Mouse (Mus musculus): Measurements from ENCODE around the gene Hnrnpul1.

Hnrnpul1 gene

GRCm38 (mm10) chr7:25718788-25719417 lies 35.7 kb downstream of the Hnrnpul1 start, which contains the start of gene Ccdc97:
Gene Ccdc97 (minus strand): TSS chr7:25719088.
- peak; percentile 90 for DNase-seq

DNA sequence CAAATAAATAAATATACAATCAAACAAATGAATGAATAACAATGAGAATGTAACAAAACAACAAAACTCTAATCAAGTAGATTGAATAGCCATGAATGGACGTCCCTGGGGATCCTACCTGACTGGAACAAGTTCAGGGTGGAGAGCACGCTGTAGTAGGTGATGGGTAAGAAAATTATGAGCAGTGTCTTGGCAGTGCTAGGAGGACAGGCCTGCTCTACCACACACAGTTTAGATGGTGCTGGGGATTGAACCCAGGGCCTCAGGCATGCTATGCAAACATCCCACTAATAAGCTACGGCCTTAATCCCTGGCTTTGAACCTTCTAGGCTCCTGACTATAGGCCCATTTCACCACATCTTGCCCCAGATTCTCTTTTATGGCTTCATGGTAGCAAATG lies 37.1 kb downstream of the Hnrnpul1 start:
- DNase-seq: no peak

DNA sequence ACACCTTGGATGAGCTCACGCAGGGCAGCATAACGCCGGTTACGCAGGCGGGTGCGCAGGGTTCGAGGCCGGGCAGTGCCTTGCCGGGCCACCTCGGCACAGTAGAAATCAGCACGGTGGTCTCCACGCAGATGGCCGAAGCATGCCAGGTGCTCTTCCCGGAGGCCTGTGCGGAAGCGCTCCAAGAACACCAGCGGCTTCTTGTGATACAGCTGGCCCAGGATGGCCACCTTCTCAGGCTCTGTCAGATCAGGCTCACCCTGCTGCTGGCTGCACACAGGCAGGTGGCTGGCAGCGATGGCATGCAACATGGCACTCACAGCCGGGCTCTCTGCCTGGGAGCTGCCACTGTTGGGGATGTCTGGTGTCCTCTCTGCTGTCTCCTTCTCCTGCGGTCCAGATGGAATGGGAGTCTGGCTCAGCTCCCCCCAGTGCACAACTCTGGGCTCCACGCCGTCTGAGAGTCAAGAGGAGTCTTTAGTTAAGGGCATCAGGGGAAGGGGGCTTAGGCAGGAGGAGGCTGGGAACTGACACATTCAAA lies 38.8 kb downstream of the Hnrnpul1 start:
- DNase-seq: no peak

DNA sequence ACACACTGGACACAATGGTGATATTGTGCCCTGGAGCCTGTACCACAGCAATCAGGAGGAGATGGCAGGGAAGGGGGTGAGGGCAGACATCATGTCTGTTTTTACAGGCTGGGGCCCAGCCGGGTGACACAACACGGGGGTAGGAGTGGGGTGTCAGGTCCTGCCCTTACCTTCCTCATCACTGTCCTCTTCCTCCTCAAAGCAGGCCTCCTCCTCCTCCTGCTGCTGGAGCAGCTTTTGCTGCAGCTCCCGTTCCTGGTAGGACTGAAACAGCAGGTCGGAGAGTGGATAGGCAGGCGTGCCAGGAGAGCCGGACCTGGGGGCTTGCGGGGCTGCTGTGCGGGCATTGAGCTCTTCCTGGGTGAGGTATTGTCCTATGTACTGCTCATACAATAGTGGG lies 40.0 kb downstream of the Hnrnpul1 start:
- DNase-seq: no peak

- DNase-seq: no peak
Observed at GRCm38 (mm10) chr7:25712801-25713200, 41.8 kb downstream of the Hnrnpul1 start.

GRCm38 (mm10) chr7:25711731-25712197 lies 42.8 kb downstream of the Hnrnpul1 start:
- no peak for DNase-seq

DNA sequence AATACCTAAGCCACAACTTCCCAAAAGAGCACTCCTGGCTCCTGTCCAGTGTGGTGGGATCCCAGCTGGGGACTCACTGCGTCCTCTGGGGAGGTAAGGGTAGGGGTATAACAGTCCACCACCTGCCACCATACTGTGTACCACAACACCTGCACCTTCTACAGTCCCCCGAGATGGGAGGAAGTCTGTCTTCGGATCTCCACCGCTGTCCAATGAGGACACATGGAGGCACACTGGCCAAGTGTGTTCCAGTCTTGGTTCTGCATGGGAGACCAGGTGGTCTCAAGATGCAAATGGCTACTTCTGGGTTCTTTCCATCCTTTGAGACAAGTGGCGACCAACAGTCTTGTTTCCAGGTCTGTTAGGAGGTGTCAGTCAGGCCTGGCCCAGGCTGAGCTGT lies 43.4 kb downstream of the Hnrnpul1 start:
- no peak for DNase-seq

- DNase-seq: peak; percentile 35
Observed at GRCm38 (mm10) chr7:25710519-25711130, 43.9 kb downstream of the Hnrnpul1 start.

DNA sequence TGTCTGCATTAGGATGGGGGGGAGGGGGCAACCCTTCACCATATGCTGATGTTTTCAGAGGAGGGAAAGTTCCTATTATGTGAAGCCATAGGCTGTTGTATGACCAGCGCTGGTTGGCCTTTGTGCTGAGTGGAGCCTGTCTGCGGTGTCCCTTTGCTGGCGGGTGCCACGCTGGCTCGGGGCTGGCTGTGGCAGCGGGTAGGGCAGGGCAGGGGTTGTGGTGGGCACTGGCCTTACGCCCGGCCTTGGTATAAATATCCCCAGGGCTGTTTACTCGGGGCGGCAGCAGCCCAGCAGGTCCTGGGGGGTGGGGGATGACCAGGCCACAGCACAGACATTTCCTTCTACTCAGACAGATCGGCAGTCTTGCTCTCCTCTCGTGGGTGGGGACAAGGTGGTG lies 44.6 kb downstream of the Hnrnpul1 start:
- no peak for DNase-seq

GRCm38 (mm10) chr7:25707581-25708292 lies 46.8 kb downstream of the Hnrnpul1 start:
- peak; percentile 21 for DNase-seq

DNA sequence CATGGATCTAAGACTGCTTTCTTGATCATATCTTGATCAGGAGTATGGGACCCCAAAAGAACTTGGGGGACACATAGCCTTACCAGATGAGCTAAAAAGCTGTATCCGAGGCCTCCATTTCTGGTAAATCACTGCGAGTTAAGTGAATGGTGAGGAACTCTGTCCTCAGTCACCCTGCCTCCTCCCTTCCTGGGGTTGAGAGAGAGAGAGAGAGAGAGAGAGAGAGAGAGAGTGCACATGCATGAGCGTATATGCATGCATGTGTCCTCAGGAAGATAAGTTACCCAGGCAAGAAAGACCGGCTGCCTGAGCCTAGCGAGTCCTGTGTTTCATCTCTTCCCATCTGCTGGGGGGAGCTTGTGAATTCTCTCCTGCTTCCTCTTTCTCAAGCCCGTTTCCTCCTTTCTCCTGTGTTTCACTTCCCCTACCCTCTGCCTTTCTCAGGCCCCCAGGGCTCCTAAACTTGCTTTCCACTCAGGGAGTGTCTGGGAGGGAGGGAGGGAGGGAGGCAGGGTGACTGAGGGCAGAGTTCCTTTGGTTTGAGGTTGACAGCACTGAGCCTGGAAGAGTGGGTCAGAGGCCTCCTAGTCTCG lies 47.9 kb downstream of the Hnrnpul1 start:
- no peak for DNase-seq

DNA sequence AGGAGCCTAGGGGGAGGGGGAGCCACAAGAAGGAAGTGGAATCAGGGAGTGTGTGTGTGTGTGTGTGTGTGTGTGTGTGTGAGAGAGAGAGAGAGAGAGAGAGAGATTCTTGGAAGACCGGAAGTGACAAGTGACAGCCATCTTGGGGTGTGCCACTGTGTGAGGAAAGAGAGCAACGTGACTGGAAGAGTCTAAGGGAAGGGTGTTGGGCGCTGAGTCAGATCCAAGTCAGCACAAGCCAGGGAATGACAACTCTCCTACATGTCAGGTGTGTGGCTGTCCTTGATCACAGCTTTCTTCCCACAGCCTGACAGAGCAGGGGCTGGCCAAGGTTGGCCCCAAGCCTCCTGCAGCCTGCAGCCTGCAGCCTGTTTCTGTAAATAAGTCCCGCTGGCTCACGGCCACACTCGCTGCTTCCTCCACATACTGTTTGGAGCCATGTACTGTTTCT lies 48.7 kb downstream of the Hnrnpul1 start:
- no peak for DNase-seq

- no peak for DNase-seq
Observed at GRCm38 (mm10) chr7:25704716-25705364, 49.7 kb downstream of the Hnrnpul1 start.

DNA sequence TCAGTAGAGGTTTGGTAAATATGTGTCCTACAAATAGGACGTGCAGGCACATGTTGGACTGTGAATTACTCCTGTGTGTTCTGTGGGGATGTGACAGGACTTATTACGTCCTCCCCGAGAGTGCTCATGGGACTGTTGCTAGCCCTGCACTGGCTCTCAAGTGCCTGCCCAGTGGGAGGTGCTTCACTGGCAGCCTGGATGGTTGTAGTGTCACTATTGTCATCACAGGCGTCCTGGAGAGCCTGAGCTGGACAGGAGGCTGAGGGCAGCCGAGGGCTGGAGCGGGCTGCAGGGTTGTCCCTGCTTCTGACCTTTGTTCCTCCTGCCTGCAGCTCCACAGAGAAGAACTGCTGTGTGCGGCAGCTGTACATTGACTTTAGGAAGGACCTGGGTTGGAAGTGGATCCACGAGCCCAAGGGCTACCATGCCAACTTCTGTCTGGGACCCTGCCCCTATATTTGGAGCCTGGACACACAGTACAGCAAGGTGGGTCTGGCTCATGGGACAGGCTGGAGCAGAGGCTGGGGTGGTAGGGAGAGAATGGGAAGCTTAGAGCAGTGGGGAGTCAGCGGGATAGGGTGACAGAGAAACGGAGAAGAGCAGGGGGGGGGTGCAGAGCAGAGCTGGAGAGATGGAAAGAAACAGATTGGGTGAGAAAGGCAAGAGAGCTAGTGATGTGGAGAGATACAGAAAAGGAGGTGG lies 50.6 kb downstream of the Hnrnpul1 start:
- DNase-seq: no peak

DNA sequence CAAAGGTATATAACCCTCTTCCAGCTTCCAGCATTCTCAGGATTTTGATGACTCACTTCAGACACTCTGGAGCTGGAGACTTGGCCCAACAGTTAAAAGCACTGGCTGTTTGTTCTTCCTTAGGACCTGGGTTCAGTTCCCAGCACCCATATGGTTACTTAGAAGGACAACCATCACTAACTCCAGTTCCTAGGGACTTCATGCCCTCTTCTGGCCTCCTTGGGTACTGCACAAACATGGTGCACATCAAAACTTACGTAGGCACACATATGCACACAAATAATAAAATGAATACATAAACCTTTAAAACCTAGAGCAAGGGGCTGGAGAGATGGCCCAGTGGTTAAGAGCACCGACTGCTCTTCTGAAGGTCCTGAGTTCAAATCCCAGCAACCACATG lies 52.2 kb downstream of the Hnrnpul1 start:
- DNase-seq: peak; percentile 37

DNA sequence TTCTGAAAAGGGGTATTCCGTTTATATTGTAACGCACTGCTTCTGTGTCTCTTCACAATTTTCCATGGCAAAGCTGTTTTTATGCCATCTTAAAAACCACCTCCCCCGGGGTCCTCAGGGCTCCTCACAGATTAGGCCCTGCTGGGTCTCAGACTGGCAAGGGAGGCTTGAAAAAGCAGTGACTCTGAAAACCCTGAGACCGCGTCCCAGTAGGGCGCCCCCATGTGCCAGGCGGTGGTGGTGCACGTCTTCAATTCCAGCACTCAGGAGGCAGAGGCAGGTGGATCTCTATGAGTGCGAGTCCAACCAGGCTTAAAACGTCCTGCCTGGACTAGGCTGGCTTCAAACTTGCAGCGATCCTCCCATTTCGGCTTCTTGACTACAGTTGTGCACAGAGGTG lies 53.8 kb downstream of the Hnrnpul1 start:
- DNase-seq: peak; percentile 29

DNA sequence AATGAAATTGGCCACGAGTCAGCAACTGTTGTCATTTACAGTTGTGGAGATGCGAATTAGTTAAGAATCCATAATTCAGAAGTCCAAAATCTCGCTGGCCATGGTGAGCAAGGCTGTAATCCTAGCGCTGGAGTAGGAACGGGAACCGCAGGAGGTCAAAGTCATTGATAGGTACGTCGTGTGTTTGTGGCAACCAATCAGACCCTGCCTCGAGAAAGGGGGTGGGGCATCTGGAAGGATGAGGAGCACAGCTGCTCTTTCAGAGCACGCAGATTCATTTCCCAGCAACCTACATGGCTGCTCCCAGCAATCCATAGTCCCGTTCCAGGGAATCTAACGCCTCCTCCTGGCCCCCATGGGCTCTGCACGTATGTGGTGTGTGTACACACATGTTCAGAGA lies 54.7 kb downstream of the Hnrnpul1 start:
- DNase-seq: no peak

GRCm38 (mm10) chr7:25694104-25694503 lies 60.5 kb downstream of the Hnrnpul1 start:
- DNase-seq: no peak

DNA sequence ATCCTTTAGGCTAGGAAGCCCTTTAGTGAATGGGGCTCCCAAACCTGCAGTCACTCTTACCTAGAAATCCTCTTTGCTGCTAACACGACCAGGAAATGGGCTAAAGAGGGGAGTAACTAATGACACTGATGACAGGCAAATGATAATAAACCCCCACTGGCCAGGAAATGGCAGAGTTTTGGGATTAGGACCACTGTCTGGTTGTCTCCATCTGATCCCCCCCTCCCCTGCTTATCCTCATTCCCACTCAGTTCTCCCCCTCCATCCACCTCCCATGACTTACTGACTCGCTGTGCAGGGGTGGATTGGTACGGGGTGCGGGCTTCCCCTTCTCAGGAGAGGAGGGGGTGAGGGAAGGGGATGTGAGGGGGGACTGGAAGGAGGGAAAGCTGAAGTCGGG lies 64.5 kb downstream of the Hnrnpul1 start:
- DNase-seq: no peak

GRCm38 (mm10) chr7:25689603-25690021 lies 64.9 kb downstream of the Hnrnpul1 start:
- DNase-seq: no peak

DNA sequence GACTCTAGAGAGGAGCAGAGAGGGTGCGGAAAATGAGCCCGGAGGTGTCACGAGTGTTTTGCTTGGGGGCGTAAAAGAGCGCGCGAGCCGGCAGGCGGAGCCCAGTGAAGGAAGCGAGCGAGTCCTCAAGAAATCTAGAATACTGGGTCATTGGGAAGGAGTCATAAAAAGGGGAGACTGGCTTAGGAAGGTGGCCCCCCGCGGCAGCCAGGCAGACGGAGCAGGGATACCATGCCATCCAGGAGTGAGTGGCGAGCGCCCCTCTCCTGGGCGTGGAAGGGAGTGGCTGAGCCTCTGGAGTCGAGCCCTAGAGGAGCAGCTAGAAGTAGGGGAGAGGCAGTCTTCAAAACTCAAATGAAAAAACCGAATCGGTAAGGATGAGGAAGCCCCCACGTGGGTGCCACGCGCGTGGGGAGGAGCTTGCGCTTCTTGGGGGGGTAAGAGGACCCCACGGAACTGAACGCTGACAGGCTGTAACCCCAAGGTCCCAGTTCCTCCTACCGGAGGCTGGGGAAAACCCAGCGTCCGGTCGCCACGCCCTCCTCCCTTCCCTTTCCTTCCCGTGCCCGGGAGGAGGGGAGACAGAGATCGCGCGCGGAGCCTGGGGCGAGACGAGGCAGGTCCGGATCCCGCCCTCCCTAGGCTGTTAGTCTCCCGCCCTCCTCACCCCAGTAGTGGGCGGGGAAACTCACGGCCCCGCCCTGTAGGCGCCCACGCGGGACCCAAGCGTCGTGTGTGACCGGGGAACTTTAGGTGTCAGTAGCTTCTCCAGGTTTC lies 65.6 kb downstream of the Hnrnpul1 start:
- DNase-seq: peak; percentile 84
